Mouse (Mus musculus) T-helper 1 cell (primary cell): ENCODE results near the gene Esr1.
"Not testable (repeated sequence)": the region's sequence is repeated elsewhere in the genome, so short reads cannot be mapped to it uniquely, and the experiment has no call there.

Experiments used
- in situ Hi-C: fragments of 300-600 bp; cut with MboI, MseI; formaldehyde crosslinking; loops from one replicate; pipeline ENCODE4 v1.15.1; 2025; ENCODE audit warnings: high pct_unique_total_duplicates

The Esr1 gene

DNA sequence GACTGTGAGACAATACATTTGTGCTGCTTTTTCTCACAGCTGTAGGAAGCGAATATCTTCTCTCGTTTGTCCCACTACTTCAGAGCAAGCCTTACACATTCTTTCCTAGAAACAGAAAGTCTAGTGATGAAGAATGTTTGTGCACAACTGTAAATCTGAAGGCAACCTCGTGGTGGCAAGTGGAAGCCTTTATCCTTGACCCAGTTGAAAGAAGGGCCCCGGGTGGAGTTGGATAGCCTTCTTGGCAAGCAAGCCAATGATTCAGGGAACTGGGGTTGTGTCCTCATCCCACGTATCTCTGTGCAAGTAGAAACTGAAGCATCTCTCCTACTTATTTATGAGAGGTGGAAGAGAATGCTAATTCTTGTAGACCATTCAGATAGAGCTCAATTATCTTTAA is 71.7 kb downstream of the Esr1 start:
- in situ Hi-C loops, result no loop called here

DNA sequence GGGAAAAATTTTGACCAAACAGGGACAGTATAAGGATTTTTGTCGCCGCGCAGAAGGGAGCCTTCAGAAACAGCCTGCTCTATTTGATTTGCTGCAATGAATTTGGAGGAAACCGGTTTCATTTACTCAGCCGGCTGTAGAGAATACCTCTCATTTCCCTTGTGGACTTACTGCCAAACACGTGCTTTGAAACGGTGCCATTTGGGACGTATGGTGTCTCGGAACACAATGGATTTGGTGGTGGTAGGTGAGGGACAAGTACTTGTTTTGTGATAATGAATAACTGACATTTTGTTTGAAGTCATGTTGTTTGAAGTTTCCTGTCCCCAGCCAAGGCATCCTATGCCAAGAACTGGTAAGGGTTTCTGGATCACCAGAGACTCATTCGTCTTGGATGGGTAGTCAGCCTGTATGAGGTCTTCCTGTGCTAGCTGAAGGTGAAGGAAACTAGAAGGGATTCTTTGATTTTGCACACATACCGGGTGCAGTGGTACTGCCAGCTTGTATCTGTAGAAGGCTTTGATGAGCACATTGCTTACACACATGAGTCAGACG is 72.4 kb downstream of the Esr1 start:
- in situ Hi-C loops, result no loop called here

DNA sequence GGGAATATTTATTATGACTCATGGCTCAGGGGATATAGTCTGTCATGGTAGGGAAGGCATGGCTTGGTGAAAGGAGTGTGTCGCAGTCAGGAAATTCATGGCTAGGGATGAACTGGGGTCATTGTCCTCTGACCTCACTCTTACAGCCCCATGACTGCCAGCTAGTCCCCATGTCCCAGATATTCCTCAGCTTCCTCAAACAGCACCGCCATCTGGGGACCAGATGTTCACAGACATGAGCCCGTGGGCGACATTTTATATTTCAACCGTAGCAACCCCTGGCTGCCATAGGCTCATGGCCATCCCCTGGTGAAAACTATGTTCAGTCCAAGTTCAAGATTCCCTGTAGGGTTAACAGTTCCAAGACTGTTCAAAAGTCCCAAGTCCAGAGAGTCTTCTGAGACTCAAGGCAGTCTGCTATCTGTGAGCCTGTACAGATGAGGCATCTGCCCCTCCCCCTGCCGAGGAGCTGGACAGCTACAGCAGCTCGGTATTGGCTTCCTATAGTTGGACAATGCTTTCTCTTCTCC is 83.0 kb downstream of the Esr1 start:
- in situ Hi-C loops, result loop anchor here (10.0 kb wide), 1 partner anchor 170 kb away; no protein-coding TSS in a partner anchor

DNA sequence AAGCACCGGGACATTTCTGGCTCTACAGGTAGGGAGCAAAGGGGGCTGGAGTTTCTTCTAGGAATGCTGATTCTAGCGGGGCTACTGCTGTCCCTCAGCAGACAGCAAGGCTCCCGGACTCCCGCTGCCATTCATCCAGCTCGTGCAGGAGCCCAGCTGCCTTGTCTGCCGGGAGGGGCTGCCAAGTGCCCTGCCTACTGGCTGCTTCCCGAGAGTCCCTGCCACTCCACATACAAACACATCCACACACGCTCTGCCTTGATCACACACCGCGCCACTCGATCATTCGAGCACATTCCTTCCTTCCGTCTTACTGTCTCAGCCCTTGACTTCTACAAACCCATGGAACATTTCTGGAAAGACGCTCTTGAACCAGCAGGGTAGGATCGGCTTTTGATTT is 98.5 kb downstream of the Esr1 start:
- in situ Hi-C loops, result no loop called here

DNA sequence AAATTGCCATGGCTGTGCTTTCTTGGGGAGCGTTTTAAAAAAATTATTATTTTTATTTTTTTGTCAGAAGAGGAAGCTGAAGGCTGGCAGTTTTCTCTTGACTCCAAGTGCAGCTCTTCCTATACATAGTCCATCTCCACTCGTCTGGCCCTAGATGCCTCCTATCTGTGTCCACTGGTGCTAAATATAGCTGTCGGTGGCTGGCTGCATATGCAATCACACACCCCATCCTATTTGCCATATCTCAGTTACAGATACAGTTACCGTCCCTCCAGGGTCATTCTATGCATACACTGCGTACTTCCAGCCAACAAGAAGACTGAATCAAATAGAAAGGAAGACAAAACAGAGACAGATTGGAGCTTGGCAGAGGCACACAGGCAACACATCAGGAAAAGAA is 100.0 kb downstream of the Esr1 start:
- in situ Hi-C loops, result no loop called here

DNA sequence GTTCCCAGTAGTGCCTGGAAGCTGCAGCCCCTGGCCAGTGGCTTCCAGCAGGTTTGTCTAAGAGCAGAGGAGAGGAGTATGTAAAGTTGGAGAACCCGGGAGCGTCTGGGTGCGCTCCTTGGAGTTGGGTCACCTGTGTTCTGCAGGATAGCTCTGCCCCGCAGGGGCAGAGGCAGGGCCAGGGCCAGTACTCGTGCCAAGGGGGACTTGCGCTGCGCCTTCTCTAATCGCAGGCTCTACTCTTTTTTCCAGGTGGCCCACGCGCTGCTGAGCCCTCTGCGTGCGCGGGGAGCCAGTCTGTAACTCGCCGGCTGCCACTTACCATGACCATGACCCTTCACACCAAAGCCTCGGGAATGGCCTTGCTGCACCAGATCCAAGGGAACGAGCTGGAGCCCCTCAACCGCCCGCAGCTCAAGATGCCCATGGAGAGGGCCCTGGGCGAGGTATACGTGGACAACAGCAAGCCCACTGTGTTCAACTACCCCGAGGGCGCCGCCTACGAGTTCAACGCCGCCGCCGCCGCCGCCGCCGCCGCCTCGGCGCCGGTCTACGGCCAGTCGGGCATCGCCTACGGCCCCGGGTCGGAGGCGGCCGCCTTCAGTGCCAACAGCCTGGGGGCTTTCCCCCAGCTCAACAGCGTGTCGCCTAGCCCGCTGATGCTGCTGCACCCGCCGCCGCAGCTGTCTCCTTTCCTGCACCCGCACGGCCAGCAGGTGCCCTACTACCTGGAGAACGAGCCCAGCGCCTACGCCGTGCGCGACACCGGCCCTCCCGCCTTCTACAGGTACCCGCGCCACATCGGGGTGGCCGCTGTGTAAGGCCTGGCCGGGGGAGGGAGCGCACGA is 100.9 kb downstream of the Esr1 start:
- in situ Hi-C loops, result no loop called here

DNA sequence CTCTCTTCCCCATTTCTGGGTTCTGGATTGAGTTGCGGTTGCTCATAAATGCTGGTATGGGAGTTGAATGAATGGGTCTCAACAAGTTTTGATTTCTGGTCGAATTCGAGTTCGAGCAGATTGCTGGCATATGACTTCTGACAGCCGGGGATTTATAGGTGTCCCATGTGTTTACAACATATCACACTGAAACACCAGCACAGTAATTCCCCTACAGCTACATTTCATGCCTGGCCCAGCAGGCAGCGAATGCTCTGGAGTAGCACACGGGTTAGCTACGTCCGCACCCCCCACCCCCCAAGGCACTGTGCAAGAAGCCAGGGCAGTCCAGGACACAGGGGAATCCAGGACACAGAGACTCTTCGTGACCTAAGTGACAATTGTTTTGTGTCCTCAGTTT is 102.0 kb downstream of the Esr1 start:
- in situ Hi-C loops, result no loop called here

DNA sequence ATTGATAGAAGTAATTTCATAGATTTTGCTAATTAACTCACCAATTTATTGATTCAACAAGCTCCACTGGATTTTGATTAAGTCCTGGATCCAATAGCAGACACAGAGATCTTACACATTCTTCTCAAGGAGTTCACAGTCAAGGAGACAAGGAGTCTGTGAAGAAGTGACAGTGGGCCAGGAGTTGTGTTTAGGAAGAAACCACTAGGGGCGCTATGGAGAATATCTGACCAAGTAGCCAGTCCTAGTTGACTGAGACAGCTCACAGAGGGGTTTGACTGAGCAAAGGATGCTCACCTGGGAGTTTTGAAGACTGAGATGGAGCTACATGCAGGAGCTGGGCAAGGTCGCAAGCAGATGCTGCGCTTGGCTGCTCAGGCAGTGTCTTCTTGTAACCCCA is 113.5 kb downstream of the Esr1 start:
- in situ Hi-C loops, result no loop called here

DNA sequence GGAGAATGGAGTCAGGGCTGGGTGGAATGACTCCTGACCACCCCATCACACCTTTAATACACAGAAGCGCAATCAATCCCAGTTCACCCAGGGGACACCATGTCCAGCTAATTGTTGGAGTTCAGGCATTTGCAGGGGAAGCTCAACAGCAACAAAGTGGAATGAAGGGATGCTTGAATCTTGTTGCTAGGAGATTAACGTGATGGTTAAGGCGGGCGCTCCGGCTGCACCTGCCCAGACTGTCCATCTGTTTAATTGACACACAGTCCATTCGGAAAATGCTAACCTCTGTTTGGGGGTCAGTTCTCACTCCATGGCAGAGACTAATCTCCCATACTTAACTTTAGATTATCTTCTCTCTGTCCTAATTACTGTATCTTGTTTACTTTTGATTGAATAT is 114.7 kb downstream of the Esr1 start:
- in situ Hi-C loops, result no loop called here

DNA sequence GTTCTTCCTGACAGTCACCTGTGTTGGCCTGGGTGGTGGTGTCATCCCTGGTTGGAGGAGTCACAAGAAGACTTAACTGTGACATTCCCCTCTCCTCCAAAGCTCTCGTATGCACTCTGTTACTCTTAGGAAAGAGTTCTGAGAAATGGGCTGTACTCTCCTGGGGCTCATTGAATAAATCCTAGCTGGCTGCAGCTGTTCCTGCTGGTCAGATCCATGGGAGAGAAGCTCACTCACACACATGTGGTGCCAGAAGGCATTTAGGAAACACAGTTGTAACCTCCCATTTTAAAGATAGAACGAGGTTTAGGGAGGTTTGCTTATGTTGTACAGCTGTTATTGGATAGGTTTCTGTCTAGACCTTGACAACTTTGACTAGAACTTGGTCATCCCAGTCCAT is 120.9 kb downstream of the Esr1 start:
- in situ Hi-C loops, result no loop called here

DNA sequence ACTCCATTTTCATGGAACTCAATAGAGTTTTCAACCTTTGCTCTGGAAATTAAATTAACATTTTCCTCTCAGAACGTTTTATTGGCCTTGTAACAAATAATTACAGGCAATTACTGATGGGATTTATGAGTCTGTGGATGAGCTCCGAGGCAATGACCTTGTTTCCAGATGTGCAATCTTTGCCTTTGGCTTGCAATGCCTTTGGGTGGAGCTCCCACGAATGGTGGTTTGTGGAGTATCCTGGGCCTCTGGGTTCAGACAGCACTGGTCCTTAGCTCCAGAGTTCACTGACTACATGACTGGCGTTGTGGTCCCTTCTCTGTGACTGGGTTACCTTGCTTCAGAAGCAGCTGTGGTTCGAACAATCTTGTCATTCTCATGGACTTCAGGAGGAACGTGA is 122.6 kb downstream of the Esr1 start:
- in situ Hi-C loops, result no loop called here

DNA sequence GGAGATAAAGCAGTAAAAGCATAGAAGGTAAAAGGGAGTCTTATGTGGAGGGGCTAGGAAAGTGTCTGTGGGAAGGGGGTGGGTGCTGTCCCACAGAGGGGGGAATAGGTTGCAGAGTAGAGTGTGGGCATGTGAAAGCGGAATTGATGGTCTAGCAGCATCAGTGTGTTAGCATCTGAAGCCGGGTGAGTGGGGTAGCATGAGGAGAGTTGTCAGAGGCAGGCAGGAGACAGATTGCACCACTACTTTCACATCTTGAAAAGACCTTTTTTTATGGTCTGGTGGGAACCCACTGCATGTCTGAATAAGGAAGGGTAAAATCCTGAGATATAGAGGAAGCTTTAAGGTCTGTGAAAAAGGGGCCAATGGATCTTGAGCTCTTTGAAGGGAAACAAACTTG is 123.5 kb downstream of the Esr1 start:
- in situ Hi-C loops, result no loop called here

DNA sequence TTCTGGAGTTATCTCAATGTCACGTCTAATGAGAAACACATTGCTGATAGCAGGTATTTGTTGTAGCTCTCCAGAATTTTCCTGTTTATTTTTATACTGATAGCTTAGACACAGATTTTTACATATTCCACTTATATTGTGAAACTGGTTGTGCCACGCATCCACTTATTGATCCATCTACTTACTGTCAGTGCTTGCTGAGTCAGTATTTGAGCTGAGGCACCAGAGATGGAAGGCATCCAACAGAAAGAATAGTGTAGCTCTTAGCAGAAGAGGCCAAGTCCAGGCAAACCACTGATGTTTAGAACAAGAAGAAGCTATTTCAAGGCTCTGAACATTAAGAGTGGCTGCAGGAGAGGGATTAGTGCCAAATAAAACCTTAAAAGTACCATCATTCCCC is 126.9 kb downstream of the Esr1 start:
- in situ Hi-C loops, result no loop called here

DNA sequence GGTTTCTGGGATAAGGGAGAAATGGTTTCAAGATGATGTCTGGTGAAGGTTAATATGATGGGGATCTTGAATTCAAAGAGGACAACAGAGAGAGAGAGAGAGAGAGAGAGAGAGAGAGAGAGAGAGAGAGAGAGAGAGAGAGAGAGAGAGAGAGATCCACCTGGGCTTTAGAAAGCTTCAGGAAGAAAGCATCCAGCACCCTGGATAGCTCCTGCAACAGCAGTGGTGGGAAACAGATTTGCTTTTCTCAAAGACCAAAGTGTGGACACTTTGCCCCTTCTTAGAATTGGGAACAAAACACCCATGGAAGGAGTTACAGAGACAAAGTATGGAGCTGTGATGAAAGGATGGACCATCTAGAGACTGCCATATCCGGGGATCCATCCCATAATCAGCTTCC is 139.7 kb downstream of the Esr1 start:
- in situ Hi-C loops, result not testable (repeated sequence)

DNA sequence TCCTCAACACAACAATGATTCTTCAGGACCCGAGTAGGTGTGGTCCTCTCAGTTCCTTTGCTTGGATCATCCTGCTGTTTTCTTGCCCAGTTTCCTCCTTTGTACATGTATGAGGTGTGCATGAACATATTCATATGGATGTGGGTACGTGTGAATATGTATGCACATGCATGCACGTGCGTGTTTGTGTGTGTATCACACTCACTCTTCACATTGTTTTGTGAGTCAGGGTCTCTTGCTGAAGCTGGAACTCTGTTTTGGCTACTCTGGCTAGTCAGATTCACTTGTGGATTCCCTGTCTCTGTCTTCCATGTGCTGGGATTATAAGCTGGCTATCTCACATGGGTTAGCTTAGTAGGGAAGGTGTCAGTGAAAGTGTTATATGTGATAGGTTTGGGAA is 141.6 kb downstream of the Esr1 start:
- in situ Hi-C loops, result no loop called here

DNA sequence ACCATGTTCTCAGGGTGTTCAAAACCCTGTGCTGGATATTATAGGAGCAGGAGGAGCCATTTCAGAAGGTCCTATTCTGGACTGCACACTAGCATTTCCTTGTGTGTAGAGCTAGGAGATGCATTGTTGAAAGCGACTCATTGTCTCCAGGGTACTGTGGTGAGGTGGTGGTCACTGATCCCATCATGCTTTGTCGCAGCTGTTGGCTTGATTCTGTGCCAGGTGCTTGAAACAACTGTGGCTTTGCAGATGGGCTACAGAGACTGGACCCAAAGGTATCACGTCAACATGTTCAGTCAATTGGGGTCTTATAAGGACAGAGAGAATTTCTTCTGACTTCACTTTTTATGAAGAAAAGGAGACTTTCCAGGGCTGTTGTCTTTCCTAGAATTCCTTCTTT is 164.1 kb downstream of the Esr1 start:
- in situ Hi-C loops, result no loop called here

DNA sequence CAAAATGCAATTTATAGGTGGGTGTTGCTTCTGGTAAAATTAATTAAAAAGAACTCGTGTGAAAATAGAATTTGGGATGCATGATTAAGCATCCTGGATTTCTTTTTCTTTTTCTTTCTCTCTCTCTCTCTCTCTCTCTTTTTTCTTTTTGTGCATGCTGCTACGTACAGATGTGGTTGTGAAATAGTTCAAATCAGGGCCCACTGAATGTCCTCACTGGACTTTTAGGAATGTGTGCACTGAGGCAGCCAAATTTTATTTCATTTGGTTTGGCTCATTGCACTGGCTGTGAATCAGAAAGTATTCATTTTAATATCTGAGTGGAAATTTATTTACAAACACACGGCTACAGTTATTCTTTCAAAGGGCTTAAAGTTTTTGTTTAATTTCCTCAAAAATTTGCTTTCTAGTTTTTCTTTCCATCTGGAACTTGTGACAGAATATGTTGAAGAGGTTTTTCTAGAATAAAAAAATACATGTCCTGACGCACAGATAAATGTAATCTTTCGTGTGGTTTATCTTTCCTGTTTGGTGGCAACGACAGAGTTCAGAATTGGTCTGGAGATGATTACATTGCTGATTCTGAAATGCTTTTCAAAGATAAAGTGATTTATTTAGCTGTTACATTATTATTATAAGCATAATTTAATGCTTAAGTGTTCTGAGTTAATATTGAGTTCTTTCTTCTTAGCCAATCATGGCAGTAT is 164.8 kb downstream of the Esr1 start:
- in situ Hi-C loops, result no loop called here

DNA sequence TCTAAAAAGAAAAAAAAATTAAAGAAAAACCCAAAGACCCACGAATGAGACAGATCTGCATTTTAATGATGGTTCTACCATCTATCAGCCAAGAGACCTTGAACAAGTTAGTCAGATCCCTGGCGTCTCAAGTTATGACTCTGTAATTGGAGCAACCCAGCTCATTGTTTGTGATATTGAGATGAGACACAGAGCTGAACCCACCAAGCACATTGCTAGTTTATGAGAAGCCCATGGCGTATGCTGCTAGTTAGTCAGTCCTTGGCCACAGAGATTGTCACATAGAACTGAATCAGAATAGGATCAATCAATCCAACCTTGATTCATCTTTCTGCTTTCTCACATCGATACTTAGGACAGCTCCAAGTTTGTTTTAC is 165.3 kb downstream of the Esr1 start:
- in situ Hi-C loops, result no loop called here

DNA sequence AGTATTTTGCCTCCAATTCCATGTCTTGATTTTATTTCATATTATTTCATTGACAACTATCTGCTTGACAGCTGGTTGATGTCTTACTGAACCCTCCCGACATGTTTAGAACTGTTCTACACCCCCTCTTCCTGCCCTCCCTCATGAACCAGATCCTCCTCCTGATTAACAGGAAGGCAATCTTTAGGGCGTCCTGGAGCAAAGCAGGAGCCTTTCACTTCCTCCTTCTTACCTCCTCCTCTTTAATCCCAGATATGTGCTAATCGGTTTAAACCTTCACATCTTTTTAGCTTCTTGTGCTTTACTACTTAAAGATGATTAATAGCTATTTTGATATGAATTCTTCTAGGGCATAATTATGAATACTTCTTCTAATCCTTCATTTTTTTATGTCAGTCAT is 166.6 kb downstream of the Esr1 start:
- in situ Hi-C loops, result no loop called here

DNA sequence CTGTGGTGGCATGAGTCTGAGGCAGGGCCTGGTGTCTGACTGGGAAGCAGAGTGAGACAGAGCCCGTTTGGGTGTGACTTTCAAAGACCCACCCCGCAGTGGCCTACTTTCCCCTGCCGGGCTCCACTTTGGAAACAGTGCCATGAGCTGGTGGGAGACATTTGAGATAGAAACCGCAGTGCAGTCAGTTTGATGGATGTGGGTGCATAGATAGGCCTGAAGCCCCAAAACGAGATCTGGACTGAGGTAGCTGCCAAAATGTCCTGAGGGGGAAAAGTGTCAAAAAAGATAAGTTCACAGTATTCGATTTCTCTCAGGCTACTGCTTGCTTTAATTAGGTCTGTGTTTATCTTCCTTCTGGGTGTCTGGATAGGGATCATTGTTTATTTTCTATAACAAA is 169.5 kb downstream of the Esr1 start:
- in situ Hi-C loops, result no loop called here

DNA sequence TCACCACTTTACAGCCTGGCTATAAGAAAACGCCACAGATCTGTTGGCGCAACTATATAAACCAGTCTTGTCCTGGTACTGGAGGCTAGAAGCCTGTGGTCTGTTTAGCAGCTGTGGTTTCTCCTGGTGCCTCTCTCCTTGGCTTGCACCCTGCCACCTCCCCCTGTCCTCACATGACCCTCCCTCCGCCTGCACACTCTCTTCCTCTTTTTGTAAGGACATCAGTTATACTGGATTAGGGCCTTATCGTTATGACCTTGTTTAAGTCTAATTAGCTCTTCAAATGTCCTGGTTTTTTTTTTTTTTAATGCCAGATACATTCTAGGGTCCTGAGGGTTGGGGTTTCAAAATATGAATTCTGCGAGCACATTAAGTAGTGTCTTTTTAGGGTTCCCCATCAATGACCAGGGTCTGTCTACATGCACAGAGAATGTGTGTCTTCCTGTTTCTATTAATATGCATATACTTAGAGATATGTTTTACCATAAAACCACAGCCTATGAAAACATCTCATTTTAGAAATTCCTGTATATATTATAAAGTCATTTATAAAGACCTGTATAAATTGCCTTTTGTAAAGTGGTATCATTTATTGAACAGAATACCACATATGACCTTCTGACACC is 175.7 kb downstream of the Esr1 start:
- in situ Hi-C loops, result no loop called here

DNA sequence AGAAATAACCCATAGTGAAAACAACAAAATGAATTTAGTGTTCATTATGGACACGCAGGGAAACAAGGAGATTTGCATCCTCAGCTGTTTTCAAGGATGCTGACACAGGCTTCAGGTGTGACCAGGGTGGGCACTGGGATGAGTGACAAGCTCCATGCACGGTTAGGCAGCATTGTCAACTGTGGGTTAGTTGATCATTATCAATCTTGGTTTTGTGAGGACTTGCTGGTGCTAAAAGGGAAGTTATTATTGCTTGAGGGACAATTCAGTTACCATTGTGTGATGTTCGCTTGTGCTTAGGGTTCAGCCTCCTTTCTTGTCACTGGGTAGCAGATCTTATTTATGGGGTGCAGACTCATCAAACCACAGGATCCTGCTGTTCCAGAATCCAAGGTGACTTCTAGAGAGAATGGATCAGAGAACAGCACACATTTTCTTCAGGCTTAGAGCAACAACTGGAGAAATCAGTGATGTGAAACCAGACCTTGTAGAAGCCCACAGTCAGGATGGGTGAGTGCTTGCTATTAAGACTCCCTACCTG is 186.9 kb downstream of the Esr1 start:
- in situ Hi-C loops, result no loop called here
